Comparison of ENCODE assay signal across 9 mouse cellular contexts in the genomic region with DNA sequence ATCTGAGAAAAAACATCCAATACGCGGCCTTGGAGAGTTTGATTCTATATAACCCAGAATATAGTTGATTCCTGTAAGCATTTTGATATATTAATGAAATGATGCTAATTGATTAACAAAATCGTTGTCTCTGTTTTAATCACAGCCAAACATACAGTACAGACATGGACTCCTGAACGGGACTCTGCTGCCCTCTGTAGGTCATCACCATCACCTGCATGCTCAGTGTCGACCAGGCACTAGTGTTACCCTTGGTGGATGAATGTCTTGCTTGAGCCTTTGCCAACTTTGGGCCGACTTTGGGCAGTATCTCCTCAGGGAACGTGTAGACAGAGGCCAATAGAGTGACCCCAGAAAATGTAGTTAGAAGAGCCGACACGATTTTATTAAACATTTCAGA. TPM values are rescaled to one million over a fixed set of nuclear protein-coding genes. Genes with fewer than 3 reads are reported as not detected.
DNase-seq lines count a peak whose midpoint lies in the region.
"Had no signal": no experiment of that assay in that cellular context is flagged by ENCODE, and none has a peak within 500 bp of the region (broad histone marks: within the 10 kb centered on the region; RNA-seq: fewer than 3 reads in every experiment).

No protein-coding gene starts in this region.

- no peak overlapping the region for H3K27ac ChIP-seq in heart, embryonic 10.5 days
- H3K27ac ChIP-seq: heart, embryonic 15.5 days had no signal

- H3K9me3 ChIP-seq in heart, embryonic 10.5 days = no peaks in the 10 kb centered on the region
- H3K9me3 ChIP-seq: heart, embryonic 15.5 days had no signal

- H3K4me3 ChIP-seq in heart, embryonic 10.5 days = no peak overlapping the region
- H3K4me3 ChIP-seq: heart, embryonic 15.5 days had no signal

- H3K4me1 ChIP-seq in heart, embryonic 10.5 days = no peaks in the 10 kb centered on the region

- H3K36me3 ChIP-seq in heart, embryonic 10.5 days = no peaks in the 10 kb centered on the region
- H3K36me3 ChIP-seq: heart, embryonic 15.5 days had no signal

- WGBS in heart, embryonic 10.5 days = 59% methylated on average over 9 of the region's 9 CpGs

- H3K27me3 ChIP-seq in heart, embryonic 10.5 days (ENCODE audit: insufficient read depth, poor library complexity, severe bottlenecking) = no peaks in the 10 kb centered on the region
- H3K27me3 ChIP-seq: heart, embryonic 15.5 days had no signal

- peak; percentile 5 to 49 for DNase-seq in heart, adult 18-20 months
- no peak for DNase-seq in heart, embryonic 10.5 days (ENCODE audit: low spot score)
- peak; percentile 2 to 16 for DNase-seq in urinary bladder, adult 18-20 months (ENCODE audit: low spot score in 2 of 2)
- DNase-seq in urinary bladder, postnatal 4 days (ENCODE audit: low spot score in 2 of 2) = no peak
- DNase-seq in embryo, embryonic 11 days = peak; percentile 47
- peak; percentile 42 for DNase-seq in kidney, adult 9 months
- peak; percentile 10 for DNase-seq in lung, postnatal 14 days
- peak; percentile 7 to 14 for DNase-seq in urinary bladder, postnatal 36 days (ENCODE audit: low spot score in 2 of 2)

RNA-seq across cellular contexts. Expression of gene Krtap7-1, which starts 9.5 kb away (rescaled TPM):
- total RNA-seq in heart, adult 18-20 months (2021) = not detected
- not detected in 2 replicates for polyA plus RNA-seq in heart, embryonic 10.5 days (2016; fragmentation: Nextera tagmentation; extraction: Ambion mirVana)
- polyA plus RNA-seq: heart, embryonic 15.5 days had no signal

RNA-seq across cellular contexts. Expression of gene Krtap8-1, which starts 29.9 kb away (rescaled TPM):
- not detected for total RNA-seq in heart, adult 18-20 months (2021)
- polyA plus RNA-seq in heart, embryonic 10.5 days (2016; fragmentation: Nextera tagmentation; extraction: Ambion mirVana) = not detected in 2 replicates
- polyA plus RNA-seq: heart, embryonic 15.5 days had no signal

RNA-seq across cellular contexts. Expression of gene Krtap11-1, which starts 53.3 kb away (rescaled TPM):
- total RNA-seq in heart, adult 18-20 months (2021) = not detected
- not detected in 2 replicates for polyA plus RNA-seq in heart, embryonic 10.5 days (2016; fragmentation: Nextera tagmentation; extraction: Ambion mirVana)
- polyA plus RNA-seq: heart, embryonic 15.5 days had no signal

Comparison
In these comparisons a context has a peak if more than half of its experiments do, and no peak if none do; other contexts are left out.
1. DNase-seq: peak in heart, adult 18-20 months (2 of 2), urinary bladder, adult 18-20 months (2 of 2), embryo, embryonic 11 days (single experiment), kidney, adult 9 months (single experiment), lung, postnatal 14 days (single experiment) and urinary bladder, postnatal 36 days (2 of 2); none in heart, embryonic 10.5 days (single experiment) and urinary bladder, postnatal 4 days (0 of 2).